Mouse (Mus musculus): Measurements from ENCODE around the gene Rrp9. TPM values are rescaled to one million over a fixed set of nuclear protein-coding genes. Genes with fewer than 3 reads are reported as not detected.

The Rrp9 gene
- polyA plus RNA-seq, 1 experiment, result 496 TPM

- TF ChIP-seq GATA1 (IDR thresholded peaks at IDR 0.05; ENCODE audit: low read length), result no peak
These were observed 22.3 kb upstream of the Rrp9 start, which contains the start of gene Pcbp4 for GRCm38 (mm10) chr9:106453271-106454070. Pcbp4 (plus strand) TSS chr9:106453291.

GRCm38 (mm10) chr9:106454071-106454761 is 21.5 kb upstream of the Rrp9 start:
- TF ChIP-seq GATA1 (IDR thresholded peaks at IDR 0.05; ENCODE audit: low read length), result no peak

DNA sequence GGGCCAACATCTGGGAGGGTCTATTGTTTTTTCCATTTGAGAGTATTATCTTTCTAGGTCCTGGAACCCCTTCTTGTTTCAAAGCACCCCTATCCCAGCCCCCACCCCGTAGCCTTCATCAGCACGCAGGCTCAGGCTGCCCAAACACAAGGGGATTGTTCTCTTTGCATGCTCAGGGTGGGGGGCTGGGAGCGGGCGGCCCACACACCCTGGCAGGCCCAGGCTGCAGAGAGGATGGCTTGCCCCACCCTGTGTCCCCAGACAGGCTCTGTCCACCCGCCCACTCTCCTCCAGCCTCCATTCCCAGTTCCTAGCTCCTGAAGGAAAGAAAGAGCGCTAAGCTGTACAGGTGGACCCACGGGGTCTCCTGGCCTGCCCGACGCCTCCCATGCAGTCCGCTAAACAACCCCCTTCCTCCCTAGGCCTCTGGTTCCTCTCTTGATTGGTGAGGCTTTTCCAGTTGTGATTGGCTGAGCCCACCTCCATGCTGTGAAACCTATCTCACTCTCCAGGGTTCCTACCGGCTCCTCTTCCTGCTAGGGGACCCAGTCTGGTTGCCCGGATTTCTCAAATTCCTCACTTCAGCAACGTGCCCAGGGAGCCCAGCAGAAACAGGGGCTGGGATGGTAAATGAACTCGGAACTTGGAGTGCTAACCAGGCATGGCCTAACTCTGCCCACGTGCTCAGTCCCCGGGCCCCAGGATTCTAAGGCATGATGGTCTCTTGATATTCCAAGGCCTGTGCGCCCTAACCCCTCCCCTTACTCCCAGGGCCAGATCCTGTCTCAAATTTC is 20.7 kb upstream of the Rrp9 start:
- TF ChIP-seq GATA1 (IDR thresholded peaks at IDR 0.05; ENCODE audit: low read length), result no peak

DNA sequence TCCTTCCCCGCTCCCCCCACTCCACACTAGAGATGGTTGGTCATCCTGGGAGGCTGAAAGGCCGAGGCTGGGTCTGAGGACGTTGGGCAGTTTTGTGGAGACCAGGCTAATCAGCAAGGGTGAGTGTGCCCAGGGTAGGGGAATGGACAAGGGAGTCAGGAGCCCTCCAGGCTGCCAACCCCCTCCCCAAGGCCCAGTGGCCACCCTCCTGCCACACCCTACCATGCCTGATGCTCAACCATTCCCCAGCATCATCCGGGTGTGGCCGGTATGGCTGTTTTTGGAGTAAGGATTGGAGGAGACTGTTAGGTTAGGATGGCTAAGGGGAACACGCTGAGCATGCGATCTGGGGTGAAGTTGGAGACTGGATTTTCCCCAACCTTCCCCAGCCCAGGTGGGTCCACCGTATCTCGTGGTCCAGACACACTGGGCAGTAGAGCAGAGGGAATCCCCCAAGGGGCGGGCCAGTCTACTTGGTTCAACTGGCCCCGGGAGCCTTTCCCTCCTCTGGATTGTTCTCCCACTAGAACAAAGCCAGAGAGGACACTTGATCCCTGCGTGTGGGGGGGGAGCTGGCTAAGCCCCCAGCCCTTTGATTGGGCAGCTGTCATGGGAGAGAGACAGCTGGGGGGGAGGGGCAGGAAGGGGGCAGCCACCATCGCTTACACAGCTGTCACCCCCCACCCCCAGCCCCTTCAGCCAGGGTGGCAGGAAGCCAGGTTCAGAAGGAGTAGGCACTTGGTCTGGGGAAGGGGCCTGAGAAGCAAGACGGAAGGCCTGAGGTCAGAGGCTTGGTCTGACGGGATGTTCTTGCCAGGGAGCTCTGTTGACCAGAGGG is 19.2 kb upstream of the Rrp9 start:
- TF ChIP-seq GATA1 (IDR thresholded peaks at IDR 0.05; ENCODE audit: low read length), result no peak

GRCm38 (mm10) chr9:106457163-106457559 is 18.6 kb upstream of the Rrp9 start:
- no peak for TF ChIP-seq GATA1 (IDR thresholded peaks at IDR 0.05; ENCODE audit: low read length)

DNA sequence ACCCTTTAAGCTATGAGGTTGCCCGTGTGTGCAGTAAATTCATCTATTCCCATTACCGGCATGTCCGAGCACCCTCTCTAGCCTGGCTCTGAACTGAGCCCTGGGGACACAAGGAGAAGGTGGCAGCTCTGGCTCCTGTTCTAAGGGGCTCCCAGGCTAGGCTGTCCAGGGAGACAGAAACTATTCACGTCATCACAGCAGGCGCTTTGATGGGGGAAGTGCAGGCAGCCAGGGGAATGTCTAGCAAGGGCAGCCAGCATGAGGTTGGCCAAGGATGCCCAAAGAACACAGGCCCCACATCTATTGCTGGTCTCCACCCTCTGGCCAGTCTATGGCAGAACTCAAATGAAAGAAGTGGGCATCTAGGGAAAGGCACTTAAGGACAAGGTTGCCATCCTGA is 17.8 kb upstream of the Rrp9 start:
- TF ChIP-seq GATA1 (IDR thresholded peaks at IDR 0.05; ENCODE audit: low read length), result no peak

DNA sequence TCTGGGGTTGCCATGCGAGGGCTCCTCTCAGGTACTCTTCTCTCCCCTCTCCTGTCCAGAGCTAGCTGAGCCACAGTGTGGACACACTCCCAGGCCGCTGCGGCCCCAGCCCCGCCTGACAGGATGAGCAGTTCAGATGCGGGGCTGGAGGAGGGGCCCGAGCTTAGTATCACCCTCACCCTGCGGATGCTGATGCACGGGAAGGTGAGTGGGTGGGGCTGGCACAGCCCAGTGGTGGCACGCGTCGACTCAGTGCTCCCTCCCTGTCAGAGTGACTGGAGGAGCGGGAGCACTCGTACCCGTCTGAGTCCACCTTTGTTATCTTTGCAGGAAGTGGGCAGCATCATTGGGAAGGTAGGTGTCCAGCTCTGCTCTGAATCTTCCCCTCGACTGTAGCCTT is 15.8 kb upstream of the Rrp9 start:
- no peak for TF ChIP-seq GATA1 (IDR thresholded peaks at IDR 0.05; ENCODE audit: low read length)

DNA sequence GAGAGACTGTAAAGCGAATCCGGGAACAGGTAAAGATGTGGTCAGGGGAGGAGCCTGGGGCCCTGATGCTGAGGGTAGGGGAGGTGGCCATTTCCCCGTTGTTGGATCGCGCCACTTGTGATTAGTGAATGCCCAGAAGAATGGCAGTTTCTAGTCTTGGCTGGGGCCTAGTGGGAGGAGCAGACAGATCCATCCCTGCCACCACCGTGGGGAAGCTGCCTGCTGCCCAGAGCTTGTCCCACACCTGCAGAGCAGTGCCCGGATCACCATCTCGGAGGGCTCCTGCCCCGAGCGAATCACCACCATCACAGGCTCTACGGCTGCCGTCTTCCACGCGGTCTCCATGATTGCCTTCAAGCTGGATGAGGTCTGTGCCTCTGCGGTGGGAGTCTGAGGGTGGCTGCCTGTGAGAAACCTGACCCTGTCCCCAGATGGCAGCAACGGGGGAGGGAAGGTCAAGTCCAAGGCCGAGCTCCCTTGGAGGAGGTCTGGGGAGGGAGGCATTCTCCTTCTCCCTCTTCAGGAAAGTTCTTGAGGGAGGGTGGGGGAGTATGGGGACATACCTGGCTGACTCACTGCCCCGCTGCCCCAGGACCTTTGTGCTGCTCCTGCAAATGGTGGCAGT is 15.2 kb upstream of the Rrp9 start:
- TF ChIP-seq GATA1 (IDR thresholded peaks at IDR 0.05; ENCODE audit: low read length), result no peak

DNA sequence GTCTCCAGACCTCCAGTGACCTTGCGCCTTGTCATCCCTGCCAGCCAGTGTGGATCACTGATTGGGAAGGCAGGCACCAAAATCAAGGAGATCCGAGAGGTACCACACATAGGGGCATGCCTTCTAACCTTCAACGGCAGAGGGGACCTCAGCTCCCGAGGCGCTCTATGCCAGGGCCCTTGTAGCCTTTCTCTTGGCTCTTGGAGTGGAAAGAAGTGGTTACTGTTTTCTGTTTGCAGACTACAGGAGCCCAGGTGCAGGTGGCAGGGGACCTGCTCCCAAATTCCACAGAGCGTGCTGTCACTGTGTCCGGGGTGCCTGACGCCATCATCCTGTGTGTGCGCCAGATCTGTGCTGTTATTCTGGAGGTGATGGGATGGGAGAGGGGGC is 14.7 kb upstream of the Rrp9 start:
- TF ChIP-seq GATA1 (IDR thresholded peaks at IDR 0.05; ENCODE audit: low read length), result no peak

- no peak for TF ChIP-seq GATA1 (IDR thresholded peaks at IDR 0.05; ENCODE audit: low read length)
These were observed 13.9 kb upstream of the Rrp9 start for GRCm38 (mm10) chr9:106461641-106462429.

DNA sequence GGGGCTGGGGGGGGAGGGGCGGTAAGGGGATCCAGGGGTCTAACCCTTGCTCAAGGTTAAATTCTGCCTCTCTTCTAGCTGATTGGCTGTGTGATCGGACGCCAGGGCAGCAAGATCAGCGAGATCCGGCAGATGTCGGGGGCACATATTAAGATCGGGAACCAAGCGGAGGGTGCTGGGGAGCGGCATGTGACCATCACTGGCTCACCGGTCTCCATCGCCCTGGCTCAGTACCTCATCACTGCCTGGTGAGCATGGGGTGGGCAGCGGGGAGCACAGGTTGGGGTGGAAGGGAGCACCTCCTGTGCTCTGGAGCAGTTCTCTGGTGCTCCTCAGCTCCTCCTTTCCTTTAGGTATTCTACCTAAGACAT is 13.3 kb upstream of the Rrp9 start:
- no peak for TF ChIP-seq GATA1 (IDR thresholded peaks at IDR 0.05; ENCODE audit: low read length)

GRCm38 (mm10) chr9:106463122-106464063 is 12.4 kb upstream of the Rrp9 start:
- TF ChIP-seq GATA1 (IDR thresholded peaks at IDR 0.05; ENCODE audit: low read length), result no peak
